Mouse (Mus musculus): ENCODE measurements at regions not wholly inside any gene's neighbourhood (a gene's known extent, or its start where the extent isn't known, plus 50 kb on each side); places are given as distances from the start of the nearest gene placed in this dataset.

GRCm38 (mm10) chr16:77284205-77284604, 270.7 kb downstream of the Usp25 start:
- TF ChIP-seq CTCF (IDR thresholded peaks at IDR 0.05; ENCODE audit: extremely low read depth, insufficient read length, insufficient replicate concordance, low read depth, low read length): no peak
- TF ChIP-seq POLR2A (IDR thresholded peaks at IDR 0.05; ENCODE audit: low read depth, low read length): no peak

All from small intestine, adult 2 months (tissue).